Mouse (Mus musculus) limb, embryonic 11.5 days (tissue): ENCODE measurements at regions not wholly inside any gene's neighbourhood (a gene's known extent, or its start where the extent isn't known, plus 50 kb on each side); places are given as distances from the start of the nearest gene placed in this dataset.

Source experiments
- ATAC-seq: fragments of 200-750 bp; cut with Nextera tagmentation; 2 replicates; pipeline ENCODE4 v1.8.0; 2017; ENCODE audit warnings: low read depth; ENCODE audit not compliant: insufficient number of reproducible peaks, low FRiP score, low TSS enrichment
- DNase-seq: peaks from one replicate; pipeline ENCODE4 v3.0.0-alpha.2; 2015; ENCODE audit warnings: low spot score
- H3K27ac ChIP-seq: fragments of 300-500 bp; sonication (generic); replicated peaks from 2 replicates; pipeline ENCODE4 v1.5.1; 2014; ENCODE audit warnings: low read depth, mild to moderate bottlenecking, low read length
- H3K27me3 ChIP-seq: fragments of 300-500 bp; sonication (generic); 2 replicates; pipeline ENCODE4 v1.6.1; 2014; ENCODE audit warnings: mild to moderate bottlenecking, low read length, mixed read lengths; ENCODE audit not compliant: control insufficient read depth, insufficient read depth
- H3K36me3 ChIP-seq: fragments of 300-500 bp; sonication (generic); 2 replicates; pipeline ENCODE4 v1.6.1; 2014; ENCODE audit warnings: mild to moderate bottlenecking, low read length, moderate library complexity, mixed read lengths; ENCODE audit not compliant: control insufficient read depth, insufficient read depth
- H3K4me1 ChIP-seq: fragments of 300-500 bp; sonication (generic); 2 replicates; pipeline ENCODE4 v1.6.1; 2014; ENCODE audit warnings: low read length, mixed read lengths; ENCODE audit not compliant: control insufficient read depth, insufficient read depth
- H3K4me2 ChIP-seq: fragments of 300-500 bp; sonication (generic); 2 replicates; pipeline ENCODE4 v1.6.1; 2014; ENCODE audit warnings: low read depth, mild to moderate bottlenecking, moderate library complexity; ENCODE audit not compliant: severe bottlenecking
- H3K4me3 ChIP-seq: fragments of 300-500 bp; sonication (generic); 2 replicates; pipeline ENCODE4 v1.5.1; 2014; ENCODE audit warnings: low read depth, low read length
- H3K9ac ChIP-seq: fragments of 300-500 bp; sonication (generic); 2 replicates; pipeline ENCODE4 v1.6.1; 2014; ENCODE audit warnings: mild to moderate bottlenecking, low read length
- H3K9me3 ChIP-seq: fragments of 300-500 bp; sonication (generic); 2 replicates; pipeline ENCODE4 v1.6.1; 2016; ENCODE audit warnings: low read length; ENCODE audit not compliant: control insufficient read depth
- WGBS: fragments of 180-500 bp; shearing (Covaris S2); extraction: QIAGEN DNeasy Blood & Tissue Kit; methylation state at CpG from one replicate; pipeline ENCODE4 v1.1.7; 2014; 5-methylcytosine and 5-hydroxymethylcytosine counted together

- Histone ChIP-seq H3K36me3 (no peaks in the 10 kb centered on the region), H3K27me3 (no peaks in the 10 kb centered on the region), H3K4me3 (no peak overlapping the region), H3K9me3 (no peaks in the 10 kb centered on the region), H3K4me1 (no peaks in the 10 kb centered on the region), H3K27ac (no peak overlapping the region), H3K4me2 (no peak overlapping the region), H3K9ac (no peak overlapping the region)
- 78% methylated on average over 3 of the region's 3 CpGs for WGBS
- ATAC-seq (no peak), DNase-seq (no peak)
Measured at GRCm38 (mm10) chr11:111239784-111240183, 173.8 kb downstream of the Kcnj2 start.

GRCm38 (mm10) chr11:111252226-111252625 lies 186.3 kb downstream of the Kcnj2 start:
- no peak for DNase-seq
- Histone ChIP-seq H3K9me3 (no peaks in the 10 kb centered on the region), H3K27ac (no peak overlapping the region), H3K4me2 (no peak overlapping the region), H3K4me3 (no peak overlapping the region), H3K27me3 (no peaks in the 10 kb centered on the region), H3K36me3 (no peaks in the 10 kb centered on the region), H3K9ac (no peak overlapping the region), H3K4me1 (no peaks in the 10 kb centered on the region)
- ATAC-seq = no peak
- 89% methylated on average over 4 of the region's 4 CpGs for WGBS

DNA sequence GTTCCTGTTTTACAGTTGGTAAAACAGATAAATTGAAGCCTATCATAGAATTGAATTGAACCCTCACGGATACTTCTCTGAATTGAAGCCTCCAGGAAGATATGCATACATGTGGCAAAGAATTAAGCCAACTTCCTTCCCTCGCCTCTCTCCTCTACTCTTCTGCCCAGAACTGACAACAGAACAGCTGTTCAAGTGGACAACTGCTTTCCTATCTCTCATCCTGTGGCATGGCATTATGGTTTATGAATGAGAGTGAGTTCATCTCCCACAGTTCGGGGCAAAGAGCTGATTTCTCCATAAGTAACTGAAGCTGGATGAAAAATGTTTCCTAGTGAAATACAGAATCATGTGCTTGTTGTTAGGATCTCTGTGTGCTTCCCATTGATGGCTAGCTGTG lies 190.6 kb downstream of the Kcnj2 start:
- DNase-seq (no peak), ATAC-seq (no peak)
- no peaks in the 10 kb centered on the region for H3K36me3 ChIP-seq
- H3K4me1 ChIP-seq = no peaks in the 10 kb centered on the region
- H3K27me3 ChIP-seq = no peaks in the 10 kb centered on the region
- H3K4me3 ChIP-seq = no peak overlapping the region
- H3K9me3 ChIP-seq = no peaks in the 10 kb centered on the region
- H3K9ac ChIP-seq = no peak overlapping the region
- WGBS = 88% methylated on average over 3 of the region's 3 CpGs
- no peak overlapping the region for H3K27ac ChIP-seq
- no peak overlapping the region for H3K4me2 ChIP-seq

DNA sequence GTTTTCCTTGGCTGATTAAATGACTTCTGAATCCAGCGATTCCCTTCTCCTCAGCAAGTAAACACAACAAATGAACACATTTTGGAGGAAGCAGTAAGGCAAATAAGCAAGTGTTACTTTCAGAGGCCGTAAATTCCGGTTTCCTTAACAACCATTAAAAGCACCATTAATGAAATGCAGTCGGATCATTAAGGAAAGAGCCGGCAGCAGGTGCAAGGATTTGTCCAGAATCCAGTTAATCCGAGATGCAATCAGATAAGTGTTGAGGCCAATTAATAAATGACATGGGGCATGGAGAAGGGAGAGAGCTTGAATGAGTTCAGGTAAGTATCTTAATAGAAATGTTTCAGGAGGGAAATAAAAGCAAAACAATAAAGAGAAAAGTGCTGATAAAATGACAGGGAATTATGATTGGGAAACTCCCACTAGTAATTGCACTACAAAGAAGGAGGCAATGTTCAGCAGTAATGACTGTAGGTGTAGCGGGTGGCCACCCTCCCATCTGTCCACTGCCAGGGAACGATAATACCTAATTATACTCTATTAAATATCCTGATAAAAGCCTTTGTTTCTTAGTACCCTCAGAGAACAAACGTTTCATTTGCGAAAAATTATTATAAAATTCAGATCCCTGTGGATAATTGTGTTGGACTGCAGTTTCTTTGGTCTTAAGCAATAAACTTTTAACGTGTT lies 194.9 kb downstream of the Kcnj2 start:
- H3K27ac ChIP-seq = no peak overlapping the region
- ATAC-seq (no peak), DNase-seq (no peak)
- 38% methylated on average over 11 of the region's 11 CpGs for WGBS
- H3K27me3 ChIP-seq = no peaks in the 10 kb centered on the region
- H3K4me3 ChIP-seq = no peak overlapping the region
- H3K4me1 ChIP-seq = no peaks in the 10 kb centered on the region
- H3K36me3 ChIP-seq = no peaks in the 10 kb centered on the region
- H3K9me3 ChIP-seq = no peaks in the 10 kb centered on the region
- H3K4me2 ChIP-seq = no peak overlapping the region
- H3K9ac ChIP-seq = no peak overlapping the region

DNA sequence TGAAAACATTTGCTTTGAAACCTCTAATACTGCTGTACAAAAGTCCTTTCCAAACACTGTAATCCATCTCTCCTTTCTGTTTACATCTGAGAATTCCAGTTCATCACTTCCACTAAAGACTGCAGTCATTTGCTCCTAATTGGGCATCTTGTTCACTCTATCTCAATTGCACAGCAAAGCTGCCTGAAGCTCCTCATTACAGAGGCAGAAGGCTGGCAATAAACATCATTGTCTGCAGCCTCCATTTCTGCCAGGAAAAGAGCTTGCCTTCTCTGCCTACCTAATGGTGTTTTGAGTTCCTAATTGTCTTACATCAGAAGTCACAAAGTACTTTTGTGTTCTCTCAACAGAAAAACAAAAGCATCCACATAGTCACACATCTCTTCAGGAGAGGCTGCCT lies 207.7 kb downstream of the Kcnj2 start:
- no peak for ATAC-seq
- no peaks in the 10 kb centered on the region for H3K36me3 ChIP-seq

GRCm38 (mm10) chr11:111280769-111281168 lies 214.8 kb downstream of the Kcnj2 start:
- Histone ChIP-seq H3K9ac (no peak overlapping the region), H3K27ac (no peak overlapping the region; the same call in 1 of the 2 replicates), H3K9me3 (no peaks in the 10 kb centered on the region), H3K27me3 (no peaks in the 10 kb centered on the region), H3K4me1 (peaks cover 16% of the 10 kb centered on the region), H3K4me3 (no peak overlapping the region), H3K36me3 (no peaks in the 10 kb centered on the region), H3K4me2 (no peak overlapping the region)
- 25% methylated on average over 2 of the region's 2 CpGs for WGBS
- DNase-seq (no peak), ATAC-seq (no peak)

More for the DNA sequence above, 207.7 kb downstream of the Kcnj2 start:
- no peak overlapping the region for H3K27ac ChIP-seq
- H3K27me3 ChIP-seq = no peaks in the 10 kb centered on the region
- no peaks in the 10 kb centered on the region for H3K9me3 ChIP-seq
- H3K9ac ChIP-seq = no peak overlapping the region
- H3K4me3 ChIP-seq = no peak overlapping the region
- H3K4me2 ChIP-seq = no peak overlapping the region
- H3K4me1 ChIP-seq = no peaks in the 10 kb centered on the region
- no peak for DNase-seq

GRCm38 (mm10) chr11:111281237-111282160 lies 215.5 kb downstream of the Kcnj2 start:
- no peaks in the 10 kb centered on the region for H3K36me3 ChIP-seq
- no peaks in the 10 kb centered on the region for H3K27me3 ChIP-seq
- peaks cover 16% of the 10 kb centered on the region for H3K4me1 ChIP-seq
- H3K27ac ChIP-seq = peak overlapping the region; percentile 18; the same call in 1 of the 2 replicates
- WGBS = 32% methylated on average over 7 of the region's 7 CpGs
- H3K4me2 ChIP-seq = no peak overlapping the region
- H3K9ac ChIP-seq = no peak overlapping the region
- H3K4me3 ChIP-seq = no peak overlapping the region
- DNase-seq = no peak
- no peaks in the 10 kb centered on the region for H3K9me3 ChIP-seq
- no peak for ATAC-seq

DNA sequence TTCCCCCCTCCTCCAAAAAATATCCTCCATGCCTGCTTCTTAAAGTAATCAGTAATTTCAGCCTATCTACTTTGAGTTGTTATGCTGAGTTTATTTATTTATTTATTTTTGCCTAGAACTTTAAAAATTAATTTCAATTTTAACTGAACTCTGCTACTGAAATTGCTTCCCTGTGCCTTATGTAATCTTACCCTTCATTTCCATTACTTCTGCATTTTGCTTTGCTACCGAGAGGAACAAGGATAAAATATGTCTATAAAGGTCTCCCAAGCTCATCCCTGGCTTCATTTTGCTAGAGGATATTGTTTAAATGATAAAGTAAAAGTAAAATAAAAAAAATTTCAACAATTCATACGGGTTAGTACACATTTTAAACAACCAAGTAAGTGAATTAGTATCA lies 216.3 kb downstream of the Kcnj2 start:
- Histone ChIP-seq H3K9me3 (no peaks in the 10 kb centered on the region), H3K36me3 (no peaks in the 10 kb centered on the region), H3K4me1 (peaks cover 16% of the 10 kb centered on the region), H3K27ac (no peak overlapping the region), H3K9ac (no peak overlapping the region), H3K27me3 (no peaks in the 10 kb centered on the region), H3K4me3 (no peak overlapping the region), H3K4me2 (no peak overlapping the region)
- ATAC-seq = no peak
- WGBS = 59% methylated on average over 2 of the region's 2 CpGs
- DNase-seq = no peak
